Mouse (Mus musculus): ENCODE data around the gene G6pc3. TPM values are rescaled to one million over a fixed set of nuclear protein-coding genes. Genes with fewer than 3 reads are reported as not detected.
A peak's percentile ranks its signal among the peaks of the same experiment; 100 is the strongest.

Gene G6pc3
- total and polyA plus RNA-seq, 3 experiments: 31.3 to 72.3 (median 34.7) TPM

DNA sequence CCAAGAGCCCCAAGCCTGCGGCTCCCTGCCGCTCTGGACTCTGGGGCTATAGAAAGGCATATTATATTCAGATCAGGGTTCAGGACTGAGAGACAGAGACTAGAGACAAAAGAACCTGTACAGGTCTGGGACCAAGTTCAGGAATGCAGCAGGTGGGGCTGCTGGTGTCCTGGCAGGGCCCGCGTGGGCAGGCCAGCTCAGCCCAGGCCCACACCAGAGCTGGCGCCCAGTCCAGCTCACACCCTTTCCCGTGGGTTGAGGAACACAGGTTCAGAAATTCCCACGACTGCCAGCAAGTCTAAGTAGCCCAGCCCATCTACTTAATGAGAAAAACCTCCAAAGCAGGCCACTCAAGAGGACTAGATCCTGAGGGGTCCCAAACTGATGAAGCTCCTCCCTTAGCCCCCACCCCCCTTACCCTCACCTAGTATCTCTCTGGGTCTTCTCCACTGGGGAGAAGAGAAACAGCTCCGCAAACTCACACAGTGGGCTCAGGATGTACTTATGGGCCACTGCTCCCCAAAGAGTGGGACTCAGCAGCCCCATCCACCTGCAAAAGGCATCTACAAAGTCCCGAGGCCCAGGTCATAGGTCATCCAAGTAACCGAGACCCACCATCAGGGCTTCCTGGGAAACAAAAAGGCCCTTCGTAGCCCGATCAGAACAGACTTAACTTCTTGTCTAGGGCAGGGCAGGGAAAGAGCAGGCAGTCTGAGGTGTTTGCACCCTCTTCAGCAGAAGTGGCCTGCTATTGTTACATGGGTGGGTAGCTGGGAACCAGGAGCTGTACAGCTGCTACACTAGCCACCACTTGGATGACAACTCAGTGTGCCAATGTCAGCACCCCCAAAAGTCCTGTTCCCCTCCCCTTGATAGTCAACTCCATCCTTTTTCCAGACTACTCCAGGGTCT lies 36.9 kb downstream of the G6pc3 start:
- no peaks in the 10 kb centered on the region for H3K79me2 ChIP-seq (replicated peaks; ENCODE audit: control insufficient read depth, extremely low read depth, insufficient read depth, poor library complexity, severe bottlenecking)
- H3K4me2 ChIP-seq (ENCODE audit: insufficient read depth, low read depth, poor library complexity, severe bottlenecking): no peak overlapping the region
- no peak for DNase-seq (ENCODE audit: extremely low read depth)
- TF ChIP-seq ZNF384 (IDR thresholded peaks at IDR 0.05; ENCODE audit: low read depth, low read length) (no peak), ZKSCAN1 (IDR thresholded peaks at IDR 0.05; ENCODE audit: borderline replicate concordance, low read depth, low read length) (no peak), PAX5 (IDR thresholded peaks at IDR 0.05; ENCODE audit: low read length) (no peak), ZC3H11A (IDR thresholded peaks at IDR 0.05; ENCODE audit: low read depth, low read length) (no peak)
- peaks cover 2 to 32% of the 10 kb centered on the region in 2 experiments; a peak in 3 of 4 replicates for H3K4me1 ChIP-seq (ENCODE audit: control insufficient read depth in 1 of 2, insufficient read depth in 2 of 2)
- in situ Hi-C loops (cut with MboI; ENCODE audit: low pct_ligation_motif_present, low pct_unique_long_range_greater_than_20kb, low sequenced_read_pairs) (loop anchor here (5.0 kb wide), 2 partner anchors 34 to 51 kb away; no protein-coding TSS in a partner anchor), dilution Hi-C loops (cut with MboI; ENCODE audit: extremely low pct_ligation_motif_present, extremely low pct_unique_long_range_greater_than_20kb, low sequenced_read_pairs) (no loop called here)
- peaks cover 24% of the 10 kb centered on the region for H3K27me3 ChIP-seq (replicated peaks)
- no peak overlapping the region for H3K27ac ChIP-seq (ENCODE audit: insufficient read depth, low read depth)
- H3K36me3 ChIP-seq (replicated peaks in 1 of 2; ENCODE audit: control insufficient read depth in 1 of 2, insufficient read depth in 1 of 2, low read length in 1 of 2): peaks cover 0 to 8% of the 10 kb centered on the region in 2 experiments
- no peak overlapping the region for H3K4me3 ChIP-seq (replicated peaks in 1 of 3; ENCODE audit: low read depth in 2 of 3, low read length in 2 of 3, poor library complexity in 1 of 3)
- H3K9me3 ChIP-seq (replicated peaks; ENCODE audit: low read length): peaks cover 1% of the 10 kb centered on the region
- H3K9ac ChIP-seq (ENCODE audit: insufficient read depth, low read depth): no peak overlapping the region

DNA sequence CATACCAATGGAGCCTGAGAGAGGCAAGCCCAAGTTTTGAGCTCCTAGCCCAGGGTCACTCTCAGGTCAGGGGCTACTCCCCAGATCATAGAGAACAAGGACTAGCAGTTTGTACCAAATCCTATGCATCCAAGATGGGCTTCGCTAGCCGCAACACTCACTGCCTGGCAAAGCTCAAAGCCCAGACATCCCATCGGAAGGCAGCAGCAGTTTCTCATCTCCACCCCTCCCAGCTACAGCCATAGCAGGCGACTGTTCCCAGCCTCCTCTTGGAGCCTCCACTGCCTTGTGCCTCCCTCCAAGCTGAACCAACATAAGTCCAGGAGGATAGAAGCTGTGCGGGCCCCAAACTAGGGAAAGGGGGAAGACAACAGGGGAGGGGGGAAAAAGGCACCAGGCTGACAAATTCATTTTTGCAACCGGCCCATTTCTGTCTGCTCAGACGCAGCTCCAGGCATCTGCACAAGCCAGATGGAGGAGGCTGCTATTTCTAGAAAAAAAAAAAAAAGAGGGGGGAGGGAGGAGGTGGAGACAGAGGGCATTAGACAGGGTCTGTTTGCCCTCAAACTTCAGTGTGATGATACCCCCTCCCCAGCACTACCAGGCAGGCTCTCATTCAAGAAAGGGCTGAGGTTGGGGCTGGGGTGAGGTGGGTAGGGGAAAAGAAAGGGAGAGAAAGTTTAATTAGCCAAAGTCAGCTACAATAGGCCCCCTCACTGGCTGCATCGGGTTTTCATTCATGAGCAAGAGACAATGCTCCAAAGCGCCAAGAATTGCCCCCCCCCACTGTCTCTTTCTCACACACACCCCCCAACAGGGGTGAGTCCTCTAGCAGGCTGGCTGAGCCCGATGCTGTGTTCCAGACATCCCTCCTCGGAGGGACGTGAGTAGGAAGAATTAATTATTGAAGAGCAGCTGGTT lies 38.1 kb downstream of the G6pc3 start:
- Histone ChIP-seq H3K79me2 (replicated peaks; ENCODE audit: control insufficient read depth, extremely low read depth, insufficient read depth, poor library complexity, severe bottlenecking) (no peaks in the 10 kb centered on the region), H3K4me3 (replicated peaks in 1 of 3; ENCODE audit: low read depth in 2 of 3, low read length in 2 of 3, poor library complexity in 1 of 3) (no peak overlapping the region), H3K9ac (ENCODE audit: insufficient read depth, low read depth) (no peak overlapping the region), H3K4me1 (ENCODE audit: control insufficient read depth in 1 of 2, insufficient read depth in 2 of 2) (peaks cover 2 to 21% of the 10 kb centered on the region in 2 experiments; a peak in 3 of 4 replicates), H3K27ac (ENCODE audit: insufficient read depth, low read depth) (no peak overlapping the region), H3K9me3 (replicated peaks; ENCODE audit: low read length) (peaks cover 1% of the 10 kb centered on the region), H3K36me3 (replicated peaks in 1 of 2; ENCODE audit: control insufficient read depth in 1 of 2, insufficient read depth in 1 of 2, low read length in 1 of 2) (peaks cover 0 to 8% of the 10 kb centered on the region in 2 experiments), H3K27me3 (replicated peaks) (peaks cover 24% of the 10 kb centered on the region), H3K4me2 (ENCODE audit: insufficient read depth, low read depth, poor library complexity, severe bottlenecking) (no peak overlapping the region)
- DNase-seq (ENCODE audit: extremely low read depth): no peak
- in situ Hi-C loops (cut with MboI; ENCODE audit: low pct_ligation_motif_present, low pct_unique_long_range_greater_than_20kb, low sequenced_read_pairs) (loop anchor here (5.0 kb wide), 2 partner anchors 35 to 50 kb away; no protein-coding TSS in a partner anchor), dilution Hi-C loops (cut with MboI; ENCODE audit: extremely low pct_ligation_motif_present, extremely low pct_unique_long_range_greater_than_20kb, low sequenced_read_pairs) (no loop called here)
- TF ChIP-seq JUND (conservative IDR thresholded peaks at IDR 0.05; ENCODE audit: low read depth, low read length) (no peak), ZNF384 (IDR thresholded peaks at IDR 0.05; ENCODE audit: low read depth, low read length) (peak; percentile 39; the same call in 1 of the 2 replicates)

DNA sequence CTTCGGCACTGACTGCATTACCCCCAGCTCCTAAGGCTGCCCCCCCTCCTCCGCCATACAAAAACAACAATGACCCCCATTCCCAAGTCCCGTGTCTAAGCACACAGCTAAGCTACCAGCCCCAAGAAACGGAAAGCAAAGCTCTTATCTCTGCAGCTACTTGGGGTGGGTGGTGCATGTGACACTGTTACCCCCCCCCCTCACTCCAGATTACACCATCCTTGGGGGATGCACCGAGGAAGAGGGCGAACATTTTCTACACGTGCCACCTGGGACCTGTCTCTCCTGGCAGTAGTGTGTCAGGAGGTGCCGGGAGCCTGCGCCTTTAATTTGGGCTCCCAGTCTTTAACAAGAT lies 38.7 kb downstream of the G6pc3 start:
- dilution Hi-C loops (cut with MboI; ENCODE audit: extremely low pct_ligation_motif_present, extremely low pct_unique_long_range_greater_than_20kb, low sequenced_read_pairs): no loop called here
- H3K4me2 ChIP-seq (ENCODE audit: insufficient read depth, low read depth, poor library complexity, severe bottlenecking): no peak overlapping the region
- no peak overlapping the region for H3K9ac ChIP-seq (ENCODE audit: insufficient read depth, low read depth)
- TF ChIP-seq GABPA (IDR thresholded peaks at IDR 0.05; ENCODE audit: insufficient replicate concordance, low read depth, low read length): no peak
- no peak for TF ChIP-seq KAT2A (IDR thresholded peaks at IDR 0.05; ENCODE audit: insufficient replicate concordance, low read length)
- no peak for TF ChIP-seq CHD2 (IDR thresholded peaks at IDR 0.05; ENCODE audit: low read length)
- no peak for TF ChIP-seq TBP (conservative IDR thresholded peaks at IDR 0.05; ENCODE audit: low read depth, low read length)
- TF ChIP-seq EP300 (IDR thresholded peaks at IDR 0.05; ENCODE audit: low read length): no peak
- TF ChIP-seq PAX5 (IDR thresholded peaks at IDR 0.05; ENCODE audit: low read length): no peak
- TF ChIP-seq CTCF (conservative IDR thresholded peaks at IDR 0.05 in 1 of 2, IDR thresholded peaks at IDR 0.05 in 1 of 2; ENCODE audit: low read depth in 2 of 2, low read length in 2 of 2): no peak
- no peak for TF ChIP-seq USF2 (conservative IDR thresholded peaks at IDR 0.05; ENCODE audit: low read depth, low read length)
- H3K4me1 ChIP-seq (ENCODE audit: control insufficient read depth in 1 of 2, insufficient read depth in 2 of 2): peaks cover 2 to 14% of the 10 kb centered on the region in 2 experiments; a peak in 3 of 4 replicates
- DNase-seq (ENCODE audit: extremely low read depth): no peak
- no peaks in the 10 kb centered on the region for H3K79me2 ChIP-seq (replicated peaks; ENCODE audit: control insufficient read depth, extremely low read depth, insufficient read depth, poor library complexity, severe bottlenecking)
- H3K9me3 ChIP-seq (replicated peaks; ENCODE audit: low read length): peaks cover 1% of the 10 kb centered on the region
- in situ Hi-C loops (cut with MboI; ENCODE audit: low pct_ligation_motif_present, low pct_unique_long_range_greater_than_20kb, low sequenced_read_pairs): loop anchor here (5.0 kb wide), 2 partner anchors 36 to 49 kb away; no protein-coding TSS in a partner anchor
- peaks cover 0 to 8% of the 10 kb centered on the region in 2 experiments for H3K36me3 ChIP-seq (replicated peaks in 1 of 2; ENCODE audit: control insufficient read depth in 1 of 2, insufficient read depth in 1 of 2, low read length in 1 of 2)
- no peak overlapping the region for H3K27ac ChIP-seq (ENCODE audit: insufficient read depth, low read depth)
- H3K4me3 ChIP-seq (replicated peaks in 1 of 3; ENCODE audit: low read depth in 2 of 3, low read length in 2 of 3, poor library complexity in 1 of 3): no peak overlapping the region
- peaks cover 30% of the 10 kb centered on the region for H3K27me3 ChIP-seq (replicated peaks)

Data from CH12.LX (cell line).